Mouse (Mus musculus): ENCODE measurements around the gene Cyp2b19.

GRCm38 (mm10) chr7:26711061-26711460, 45.9 kb upstream of the Cyp2b19 start:
- TF ChIP-seq POLR2A (IDR thresholded peaks at IDR 0.05; ENCODE audit: control insufficient read depth, low read depth, low read length): no peak
- TF ChIP-seq CTCF (IDR thresholded peaks at IDR 0.05; ENCODE audit: control insufficient read depth, insufficient read depth, insufficient replicate concordance, low read depth, low read length): no peak
